Mouse (Mus musculus): ENCODE measurements at regions not wholly inside any gene's neighbourhood (a gene's known extent, or its start where the extent isn't known, plus 50 kb on each side); places are given as distances from the start of the nearest gene placed in this dataset.

GRCm38 (mm10) chr6:111883946-111884345 is 389.6 kb upstream of the Lmcd1 start:
- DNase-seq (ENCODE audit: low spot score in 2 of 2) = no peak

- DNase-seq (ENCODE audit: low spot score in 2 of 2) = no peak
Measured at GRCm38 (mm10) chr6:111911997-111912396, 361.6 kb upstream of the Lmcd1 start.

- DNase-seq (ENCODE audit: low spot score in 2 of 2) = no peak
Measured at GRCm38 (mm10) chr6:111913771-111914405, 359.7 kb upstream of the Lmcd1 start.

- no peak for DNase-seq (ENCODE audit: low spot score in 2 of 2)
Measured at GRCm38 (mm10) chr6:111917248-111917721, 356.3 kb upstream of the Lmcd1 start.

GRCm38 (mm10) chr6:111917868-111918597 is 355.5 kb upstream of the Lmcd1 start:
- peak in 1 of 2 experiments; percentile 4 for DNase-seq (ENCODE audit: low spot score in 2 of 2)

- no peak for DNase-seq (ENCODE audit: low spot score in 2 of 2)
Measured at GRCm38 (mm10) chr6:111932596-111932995, 341.0 kb upstream of the Lmcd1 start.

- no peak for DNase-seq (ENCODE audit: low spot score in 2 of 2)
Measured at GRCm38 (mm10) chr6:111954401-111954800, 319.2 kb upstream of the Lmcd1 start.

- DNase-seq (ENCODE audit: low spot score in 2 of 2) = peak in 1 of 2 experiments; percentile 9
Measured at GRCm38 (mm10) chr6:111965766-111966165, 307.8 kb upstream of the Lmcd1 start.

- DNase-seq (ENCODE audit: low spot score in 2 of 2) = peak in 1 of 2 experiments; percentile 0
Measured at GRCm38 (mm10) chr6:111985452-111985851, 288.1 kb upstream of the Lmcd1 start.

GRCm38 (mm10) chr6:111995823-111996222 is 277.7 kb upstream of the Lmcd1 start:
- no peak for DNase-seq (ENCODE audit: low spot score in 2 of 2)

- DNase-seq (ENCODE audit: low spot score in 2 of 2) = no peak
Measured at GRCm38 (mm10) chr6:112003784-112004471, 269.6 kb upstream of the Lmcd1 start.

GRCm38 (mm10) chr6:112026261-112027205 is 247.0 kb upstream of the Lmcd1 start:
- peak in 1 of 2 experiments; percentile 1 for DNase-seq (ENCODE audit: low spot score in 2 of 2)

GRCm38 (mm10) chr6:112050548-112051184 is 222.9 kb upstream of the Lmcd1 start:
- DNase-seq (ENCODE audit: low spot score in 2 of 2) = no peak

- no peak for DNase-seq (ENCODE audit: low spot score in 2 of 2)
Measured at GRCm38 (mm10) chr6:112052193-112052592, 221.4 kb upstream of the Lmcd1 start.

GRCm38 (mm10) chr6:112057895-112058294 is 215.7 kb upstream of the Lmcd1 start:
- no peak for DNase-seq (ENCODE audit: low spot score in 2 of 2)

- DNase-seq (ENCODE audit: low spot score in 2 of 2) = no peak
Measured at GRCm38 (mm10) chr6:112062956-112063355, 210.6 kb upstream of the Lmcd1 start.

- DNase-seq (ENCODE audit: low spot score in 2 of 2) = no peak
Measured at GRCm38 (mm10) chr6:112090597-112090996, 183.0 kb upstream of the Lmcd1 start.

GRCm38 (mm10) chr6:112091125-112091763 is 182.3 kb upstream of the Lmcd1 start:
- no peak for DNase-seq (ENCODE audit: low spot score in 2 of 2)

GRCm38 (mm10) chr6:112093300-112093699 is 180.3 kb upstream of the Lmcd1 start:
- DNase-seq (ENCODE audit: low spot score in 2 of 2) = no peak

- no peak for DNase-seq (ENCODE audit: low spot score in 2 of 2)
Measured at GRCm38 (mm10) chr6:112097699-112098098, 175.9 kb upstream of the Lmcd1 start.
